Mouse (Mus musculus) small intestine, adult 2 months (tissue): Measurements from ENCODE around the gene Adam19. TPM values are rescaled to one million over a fixed set of nuclear protein-coding genes. Genes with fewer than 3 reads are reported as not detected.

Source experiments
- H3K27ac ChIP-seq: fragments of 200-500 bp; 2 replicates; pipeline ENCODE4 v1.5.1; 2012; ENCODE audit warnings: low read depth, low read length, control low read depth, inconsistent platforms; ENCODE audit not compliant: insufficient read depth
- H3K27me3 ChIP-seq: fragments of 200-500 bp; 2 replicates; pipeline ENCODE4 v1.6.1; 2012; ENCODE audit warnings: mild to moderate bottlenecking, moderate library complexity, low read length, inconsistent platforms; ENCODE audit not compliant: control insufficient read depth, insufficient read depth
- H3K36me3 ChIP-seq: fragments of 200-500 bp; 2 replicates; pipeline ENCODE4 v1.6.1; 2012; ENCODE audit warnings: mild to moderate bottlenecking, low read length, control low read depth, inconsistent platforms; ENCODE audit not compliant: control insufficient read depth, insufficient read depth
- H3K4me1 ChIP-seq: fragments of 200-500 bp; 2 replicates; pipeline ENCODE4 v1.6.1; 2012; ENCODE audit warnings: low read length, inconsistent platforms, mixed read lengths; ENCODE audit not compliant: control insufficient read depth, insufficient read depth, insufficient read length
- H3K4me3 ChIP-seq: fragments of 200-500 bp; 2 replicates; pipeline ENCODE4 v1.5.1; 2012; ENCODE audit warnings: low read depth, mild to moderate bottlenecking, control low read depth, inconsistent platforms, low read length, moderate library complexity
- CTCF ChIP-seq: fragments of 200-500 bp; IDR thresholded peaks from 2 replicates; pipeline ENCODE4 v1.5.1; 2012; ENCODE audit warnings: low read depth, mild to moderate bottlenecking, control low read depth, inconsistent platforms, low read length, moderate library complexity, mixed read lengths; ENCODE audit not compliant: insufficient replicate concordance, insufficient read length; ENCODE audit errors: extremely low read depth
- POLR2A ChIP-seq: fragments of 200-500 bp; IDR thresholded peaks from 2 replicates; pipeline ENCODE4 v1.6.1; 2012; ENCODE audit warnings: low read depth, mild to moderate bottlenecking, control low read depth, inconsistent platforms, low read length, moderate library complexity
- WGBS: fragments of 180-500 bp; shearing (Covaris S2); methylation state at CpG from one replicate; pipeline ENCODE4 v1.1.7; 2018; 5-methylcytosine and 5-hydroxymethylcytosine counted together
- polyA plus RNA-seq: library from polyadenylated mRNA; depleted of rRNA; stranded (reverse); fragments of >200 nt; gene quantifications from 2 replicates; pipeline ENCODE4 v1.2.3, GENCODE M21; 2012

Adam19 gene
- polyA plus RNA-seq, 1 experiment, result 6.8 TPM

DNA sequence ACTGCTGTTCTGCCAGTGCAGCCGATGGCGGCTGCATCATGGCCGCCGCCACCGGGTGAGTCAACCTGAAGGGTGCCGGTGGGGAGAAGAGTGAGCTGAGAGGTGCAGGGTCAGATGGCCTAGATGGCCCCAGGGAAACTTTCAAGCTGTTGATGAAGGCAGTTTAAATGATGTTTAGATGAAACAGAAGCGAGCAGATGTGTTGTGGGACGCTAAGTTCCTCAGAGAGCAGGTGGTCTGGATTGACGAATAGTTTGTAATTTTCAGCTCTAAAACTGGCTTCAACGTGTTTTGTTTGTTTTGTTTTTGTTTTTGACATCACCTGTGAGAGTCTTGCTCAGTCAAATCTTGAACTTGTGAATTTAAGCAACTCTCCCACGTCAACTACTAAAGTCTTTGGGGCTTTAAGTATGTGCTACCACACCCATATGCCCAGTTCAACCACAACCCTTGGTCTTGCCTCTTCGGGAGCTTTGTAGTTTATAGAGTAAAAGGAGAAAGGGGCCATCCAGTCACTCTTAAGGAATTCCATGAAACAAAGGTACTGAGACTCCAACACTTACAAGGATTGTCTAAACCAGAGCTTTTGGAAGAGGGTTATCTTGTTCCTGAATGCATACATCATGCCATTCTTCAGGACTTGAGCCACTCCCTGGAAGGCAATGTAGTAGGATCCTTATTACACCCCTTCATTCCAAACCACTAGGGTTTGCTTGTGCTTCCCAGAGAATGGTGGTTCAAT lies 69.5 kb downstream of the Adam19 start:
- Histone ChIP-seq H3K4me1 (peaks cover 2% of the 10 kb centered on the region), H3K36me3 (no peaks in the 10 kb centered on the region; the same call in 1 of the 2 replicates), H3K27ac (no peak overlapping the region), H3K4me3 (no peak overlapping the region), H3K27me3 (no peaks in the 10 kb centered on the region)
- TF ChIP-seq POLR2A, result no peak
- TF ChIP-seq CTCF, result no peak
- WGBS, result 83% methylated on average over 12 of the region's 12 CpGs

DNA sequence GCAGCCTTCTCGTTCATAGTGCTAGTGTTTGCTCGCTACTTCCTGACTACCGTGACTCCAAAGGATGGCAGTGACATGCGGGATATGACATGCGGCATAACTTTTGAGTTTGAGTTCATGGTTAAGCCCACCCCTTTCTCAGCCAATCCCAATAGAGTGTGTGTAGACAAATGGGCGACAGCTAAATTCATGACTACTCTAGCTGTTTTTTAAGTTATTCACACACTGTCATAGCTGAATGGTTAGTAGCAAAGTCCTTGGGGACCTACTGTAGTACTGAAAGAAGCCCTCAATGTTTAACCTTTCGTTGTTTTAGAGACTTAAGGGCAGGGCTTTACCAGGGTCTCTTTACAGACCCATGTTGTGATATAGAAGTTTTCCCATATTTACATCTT lies 70.0 kb downstream of the Adam19 start:
- no peaks in the 10 kb centered on the region; the same call in 1 of the 2 replicates for H3K36me3 ChIP-seq
- no peak overlapping the region for H3K4me3 ChIP-seq
- TF ChIP-seq CTCF (no peak), POLR2A (no peak)
- H3K4me1 ChIP-seq, result peaks cover 2% of the 10 kb centered on the region
- WGBS, result 86% methylated on average over 7 of the region's 7 CpGs
- no peaks in the 10 kb centered on the region for H3K27me3 ChIP-seq
- H3K27ac ChIP-seq, result no peak overlapping the region

DNA sequence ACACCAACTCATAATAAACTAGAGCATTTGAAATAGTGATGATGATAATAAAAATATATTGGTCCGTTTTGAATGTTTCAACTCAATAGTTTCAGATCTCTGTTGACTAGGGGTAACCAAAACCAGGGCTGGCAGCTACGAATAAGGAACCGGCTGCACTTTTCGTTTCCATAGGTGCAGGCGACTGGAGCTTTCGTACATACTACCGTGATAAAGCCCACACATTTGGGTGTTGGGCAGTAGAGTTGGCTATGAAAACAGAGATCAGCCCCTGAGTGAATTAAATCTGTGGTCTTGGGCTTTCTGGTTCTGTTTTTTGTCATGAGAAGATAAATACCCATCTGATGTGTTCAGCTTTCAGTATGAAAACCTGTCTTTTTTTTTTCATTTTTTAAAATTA lies 70.5 kb downstream of the Adam19 start:
- no peaks in the 10 kb centered on the region; the same call in 1 of the 2 replicates for H3K36me3 ChIP-seq
- H3K4me1 ChIP-seq, result peaks cover 2% of the 10 kb centered on the region
- no peaks in the 10 kb centered on the region for H3K27me3 ChIP-seq
- WGBS, result 77% methylated on average over 7 of the region's 7 CpGs
- H3K27ac ChIP-seq, result no peak overlapping the region
- no peak overlapping the region for H3K4me3 ChIP-seq
- no peak for TF ChIP-seq CTCF

DNA sequence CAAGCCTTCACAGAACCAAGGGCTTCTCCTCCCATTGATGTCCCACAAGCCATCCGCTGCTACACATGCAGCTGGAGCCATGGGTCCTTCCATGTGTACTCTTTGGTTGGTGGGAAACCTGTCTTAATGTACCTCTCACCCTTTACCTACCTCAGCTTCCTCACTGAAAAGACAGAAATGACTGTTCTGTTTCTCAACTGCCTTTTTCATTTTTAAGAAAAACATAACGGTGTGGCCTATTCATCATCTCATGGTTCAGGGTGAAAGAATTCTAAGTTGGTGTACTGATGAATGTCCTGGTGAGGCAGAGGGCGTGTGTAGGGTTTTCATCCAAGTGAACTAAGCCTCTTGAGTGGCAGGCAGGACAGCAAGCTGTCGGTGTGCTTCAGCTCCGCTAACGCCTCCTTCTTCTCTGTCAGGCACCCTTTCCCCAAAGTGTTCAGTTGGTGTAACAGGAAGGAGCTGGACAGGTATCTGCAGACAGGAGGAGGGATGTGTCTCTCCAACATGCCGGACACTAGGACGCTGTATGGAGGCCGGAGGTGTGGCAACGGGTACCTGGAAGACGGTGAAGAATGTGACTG lies 71.1 kb downstream of the Adam19 start:
- H3K27me3 ChIP-seq, result no peaks in the 10 kb centered on the region
- peaks cover 2% of the 10 kb centered on the region for H3K4me1 ChIP-seq
- no peaks in the 10 kb centered on the region for H3K36me3 ChIP-seq
- TF ChIP-seq POLR2A, result no peak
- TF ChIP-seq CTCF, result no peak
- peak overlapping the region; percentile 42 for H3K27ac ChIP-seq
- WGBS, result 82% methylated on average over 11 of the region's 11 CpGs
- no peak overlapping the region for H3K4me3 ChIP-seq

DNA sequence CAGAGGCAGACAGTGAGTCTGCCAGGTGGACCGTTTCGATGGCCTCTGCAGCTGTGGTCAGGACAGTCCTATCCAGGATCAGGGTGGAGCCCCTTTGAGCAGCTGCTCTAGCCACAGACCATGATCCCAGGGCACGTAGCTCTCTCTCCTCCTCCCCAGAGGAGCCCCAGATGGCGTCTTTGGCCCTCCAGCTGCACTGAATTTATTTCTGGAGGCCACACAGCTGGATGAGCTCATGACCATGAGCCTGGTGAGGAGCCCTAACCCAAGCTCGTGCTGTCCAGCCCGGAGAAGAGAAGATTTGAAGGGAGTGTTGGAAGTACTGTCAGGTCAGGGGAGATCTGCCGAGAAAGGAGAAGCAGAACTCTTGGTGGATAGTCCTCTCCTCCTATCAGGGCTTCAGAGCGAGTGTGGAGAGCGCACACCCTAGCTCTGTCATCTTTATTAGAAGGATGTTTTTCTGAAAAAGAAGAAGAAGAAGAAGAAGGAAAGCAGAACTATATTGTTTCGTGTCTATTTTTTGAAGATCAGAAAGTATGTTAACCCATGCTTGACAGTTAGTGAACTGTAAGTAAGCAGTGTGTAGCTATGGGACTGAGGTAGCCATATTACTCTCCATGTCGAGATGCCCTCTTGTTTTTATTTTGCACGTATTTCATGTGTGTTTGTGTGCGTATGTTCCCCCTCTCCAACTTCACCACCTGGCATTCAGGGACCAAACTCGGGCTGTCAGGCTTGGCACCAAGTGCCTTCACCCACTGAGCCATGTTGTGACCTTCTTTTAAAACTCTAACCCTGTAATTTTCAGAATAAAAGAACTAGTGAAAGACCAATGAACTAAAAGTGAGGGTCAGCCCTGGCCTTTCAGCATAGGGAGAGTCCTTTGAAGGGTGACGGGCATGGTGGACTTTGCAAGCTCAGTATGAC lies 72.1 kb downstream of the Adam19 start:
- Histone ChIP-seq H3K4me3 (peak overlapping the region; percentile 2; the same call in 1 of the 2 replicates), H3K27ac (peak overlapping the region; percentile 55), H3K4me1 (no peaks in the 10 kb centered on the region; the same call in none of the 2 replicates), H3K27me3 (no peaks in the 10 kb centered on the region), H3K36me3 (no peaks in the 10 kb centered on the region)
- TF ChIP-seq CTCF, result no peak
- TF ChIP-seq POLR2A, result no peak
- WGBS, result 69% methylated on average over 15 of the region's 15 CpGs

DNA sequence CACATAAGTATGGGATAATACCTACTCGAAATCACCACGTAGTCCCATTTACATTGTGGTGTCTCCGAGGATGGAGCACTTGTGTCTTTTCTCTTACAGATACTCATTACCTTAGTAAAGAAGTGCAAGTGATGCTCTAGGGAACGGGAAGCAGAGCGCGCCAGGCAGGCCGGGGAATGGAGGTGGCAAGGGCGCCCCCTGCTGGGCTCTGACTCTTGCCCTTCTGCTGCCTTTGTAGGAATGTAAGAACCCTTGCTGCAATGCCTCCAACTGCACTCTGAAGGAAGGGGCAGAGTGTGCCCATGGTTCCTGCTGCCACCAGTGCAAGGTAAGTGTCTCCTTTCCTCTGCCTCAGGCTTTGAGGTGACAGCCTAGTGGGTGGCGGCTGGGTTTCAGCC lies 72.8 kb downstream of the Adam19 start:
- peak overlapping the region; percentile 55 for H3K27ac ChIP-seq
- no peak overlapping the region for H3K4me3 ChIP-seq
- H3K27me3 ChIP-seq, result no peaks in the 10 kb centered on the region
- 0 out of 2 replicates have a peak, but pooled peaks cover 1% of the 10 kb centered on the region for H3K36me3 ChIP-seq
- H3K4me1 ChIP-seq, result no peaks in the 10 kb centered on the region; the same call in none of the 2 replicates
- TF ChIP-seq CTCF, result peak; percentile 74
- TF ChIP-seq POLR2A, result no peak
- WGBS, result 71% methylated on average over 9 of the region's 9 CpGs
